Mouse (Mus musculus): ENCODE measurements around the gene Gtf2a1. TPM values are rescaled to one million over a fixed set of nuclear protein-coding genes. Genes with fewer than 3 reads are reported as not detected.

Gene Gtf2a1
- total and polyA plus RNA-seq, 3 experiments = 19.2 to 34.5 (median 25.7) TPM

DNA sequence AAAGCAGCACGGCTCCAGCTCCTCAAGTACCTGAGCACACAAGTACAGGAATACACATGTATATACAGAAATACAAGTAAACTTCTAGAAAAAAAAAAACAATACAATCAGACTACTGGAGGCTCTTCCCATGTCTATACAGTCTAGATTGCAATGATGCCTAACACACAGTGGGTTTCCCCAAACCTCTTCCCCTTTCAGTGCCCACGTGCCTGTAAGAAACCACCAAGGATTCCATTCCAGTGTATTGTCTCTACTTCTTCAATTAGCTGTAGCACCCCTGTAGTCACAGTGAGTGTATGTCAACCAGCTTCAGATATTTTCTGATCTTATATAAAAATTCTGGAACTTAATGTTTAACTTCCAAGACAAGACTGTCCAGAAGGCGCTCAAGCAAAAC, 1.8 kb upstream of the Gtf2a1 start (continued):
- TF ChIP-seq MAZ (IDR thresholded peaks at IDR 0.05; ENCODE audit: low read depth, low read length) = no peak
- peak; percentile 22; the same call in 1 of the 2 replicates for TF ChIP-seq IRF4 (IDR thresholded peaks at IDR 0.05; ENCODE audit: low read depth, low read length)
- no peak for TF ChIP-seq TBP (conservative IDR thresholded peaks at IDR 0.05; ENCODE audit: low read depth, low read length)
- TF ChIP-seq NELFE (IDR thresholded peaks at IDR 0.05; ENCODE audit: low read depth, low read length) = no peak
- TF ChIP-seq BHLHE40 (IDR thresholded peaks at IDR 0.05; ENCODE audit: low read depth, low read length) = peak; percentile 95
- no peak for TF ChIP-seq E2F4 (IDR thresholded peaks at IDR 0.05; ENCODE audit: insufficient replicate concordance, low read depth, low read length)
- TF ChIP-seq RCOR1 (conservative IDR thresholded peaks at IDR 0.05; ENCODE audit: low read depth, low read length) = 0 out of 2 replicates have a peak, but pooled peaks have one; percentile 15
- TF ChIP-seq CTCF (conservative IDR thresholded peaks at IDR 0.05 in 1 of 2, IDR thresholded peaks at IDR 0.05 in 1 of 2; ENCODE audit: low read depth in 2 of 2, low read length in 2 of 2) = no peak
- no peak for TF ChIP-seq KAT2A (IDR thresholded peaks at IDR 0.05; ENCODE audit: insufficient replicate concordance, low read length)
- peak; percentile 40; the same call in 1 of the 2 replicates for TF ChIP-seq ZKSCAN1 (IDR thresholded peaks at IDR 0.05; ENCODE audit: borderline replicate concordance, low read depth, low read length)
- no peak for TF ChIP-seq ELF1 (IDR thresholded peaks at IDR 0.05; ENCODE audit: low read depth, low read length)
- no peak for TF ChIP-seq POLR2A (IDR thresholded peaks at IDR 0.05; ENCODE audit: low read depth, low read length)
- TF ChIP-seq EP300 (IDR thresholded peaks at IDR 0.05; ENCODE audit: low read length) = peak; percentile 70
- no peak for TF ChIP-seq TCF12 (IDR thresholded peaks at IDR 0.05; ENCODE audit: low read depth, low read length)
- peak; percentile 84; the same call in 1 of the 2 replicates for TF ChIP-seq MAX (IDR thresholded peaks at IDR 0.05; ENCODE audit: low read length)
- TF ChIP-seq USF1 (IDR thresholded peaks at IDR 0.05; ENCODE audit: low read depth, low read length) = peak; percentile 59

DNA sequence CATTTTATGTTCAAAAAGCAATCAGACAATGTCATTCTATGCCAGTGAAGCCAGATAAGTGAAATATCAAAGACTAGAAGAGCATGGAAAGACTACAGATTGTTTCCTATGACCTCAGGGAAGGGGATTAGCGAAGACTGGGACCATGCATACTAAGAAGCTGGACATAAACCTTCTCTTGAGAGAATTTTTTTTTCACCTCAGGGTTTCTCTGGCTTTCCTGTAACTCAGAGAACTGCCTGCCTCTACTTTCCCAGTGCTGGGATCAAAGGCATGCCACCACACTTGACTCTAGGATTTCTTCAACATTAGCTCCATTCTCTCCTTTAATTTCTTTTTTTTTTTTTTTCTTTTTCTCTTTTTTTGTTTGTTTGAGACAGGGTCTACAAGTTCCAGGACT, 904 bp upstream of the Gtf2a1 start:
- Histone ChIP-seq H3K4me3 (replicated peaks in 1 of 3; ENCODE audit: low read depth in 2 of 3, low read length in 2 of 3, poor library complexity in 1 of 3) (peak overlapping the region; percentile 64 to 83 (median 68)), H3K4me2 (ENCODE audit: insufficient read depth, low read depth, poor library complexity, severe bottlenecking) (peak overlapping the region; percentile 99), H3K4me1 (ENCODE audit: control insufficient read depth in 1 of 2, insufficient read depth in 2 of 2) (peaks cover 3 to 21% of the 10 kb centered on the region in 2 experiments), H3K36me3 (replicated peaks in 1 of 2; ENCODE audit: control insufficient read depth in 1 of 2, insufficient read depth in 1 of 2, low read length in 1 of 2) (peaks cover 0 to 3% of the 10 kb centered on the region in 2 experiments), H3K27me3 (replicated peaks) (no peaks in the 10 kb centered on the region), H3K79me2 (replicated peaks; ENCODE audit: control insufficient read depth, extremely low read depth, insufficient read depth, poor library complexity, severe bottlenecking) (peaks cover 21% of the 10 kb centered on the region), H3K27ac (ENCODE audit: insufficient read depth, low read depth) (peak overlapping the region; percentile 93), H3K9ac (ENCODE audit: insufficient read depth, low read depth) (peak overlapping the region; percentile 96), H3K9me3 (replicated peaks; ENCODE audit: low read length) (peaks cover 3% of the 10 kb centered on the region)
- dilution Hi-C loops (cut with MboI; ENCODE audit: extremely low pct_ligation_motif_present, extremely low pct_unique_long_range_greater_than_20kb, low sequenced_read_pairs) (no loop called here), in situ Hi-C loops (cut with MboI; ENCODE audit: low pct_ligation_motif_present, low pct_unique_long_range_greater_than_20kb, low sequenced_read_pairs) (no loop called here)
- DNase-seq (ENCODE audit: extremely low read depth) = no peak
- TF ChIP-seq ZNF384 (IDR thresholded peaks at IDR 0.05; ENCODE audit: low read depth, low read length) (peak; percentile 65), TCF12 (IDR thresholded peaks at IDR 0.05; ENCODE audit: low read depth, low read length) (no peak), MYC (IDR thresholded peaks at IDR 0.05; ENCODE audit: low read depth, low read length) (no peak), POLR2A (IDR thresholded peaks at IDR 0.05; ENCODE audit: low read depth, low read length) (no peak), MAZ (IDR thresholded peaks at IDR 0.05; ENCODE audit: low read depth, low read length) (no peak), ELF1 (IDR thresholded peaks at IDR 0.05; ENCODE audit: low read depth, low read length) (no peak), USF1 (IDR thresholded peaks at IDR 0.05; ENCODE audit: low read depth, low read length) (no peak), SIN3A (IDR thresholded peaks at IDR 0.05; ENCODE audit: low read length) (no peak), MAFK (IDR thresholded peaks at IDR 0.05; ENCODE audit: insufficient replicate concordance, low read length) (0 out of 2 replicates have a peak, but pooled peaks have one; percentile 28), BHLHE40 (IDR thresholded peaks at IDR 0.05; ENCODE audit: low read depth, low read length) (no peak)
